Mouse (Mus musculus): ENCODE data around the gene Cd2.

Cd2 gene

DNA sequence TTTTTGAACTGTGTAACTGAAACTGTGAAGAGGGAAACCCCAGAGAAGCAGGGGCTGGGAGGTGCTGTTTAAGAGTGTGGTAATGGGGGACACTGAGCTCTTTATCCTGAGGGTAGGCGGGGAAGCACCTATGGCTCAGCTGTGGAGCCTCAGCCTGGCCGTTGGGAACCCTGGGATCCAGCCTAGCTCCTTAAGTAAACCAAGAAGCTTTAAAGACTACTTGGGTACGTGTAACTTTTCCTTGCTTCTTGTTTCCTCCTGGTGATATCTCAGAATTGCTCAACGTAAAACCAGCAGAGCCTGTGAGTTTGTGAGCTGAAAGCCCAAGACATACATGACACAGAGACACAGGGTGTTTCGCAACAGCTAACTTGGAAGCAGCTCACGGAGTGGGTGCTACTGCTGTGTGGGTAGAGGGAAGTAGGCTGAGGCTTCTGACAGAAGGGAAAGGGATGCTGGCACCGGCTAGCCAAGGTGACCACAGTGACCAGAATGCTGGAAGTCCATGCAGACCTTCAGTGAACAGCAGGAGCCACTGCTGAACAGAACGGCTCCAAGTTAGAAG, 5.9 kb upstream of the Cd2 start:
- peak; percentile 82 for DNase-seq (ENCODE audit: extremely low read depth, low read depth, low spot score)

DNA sequence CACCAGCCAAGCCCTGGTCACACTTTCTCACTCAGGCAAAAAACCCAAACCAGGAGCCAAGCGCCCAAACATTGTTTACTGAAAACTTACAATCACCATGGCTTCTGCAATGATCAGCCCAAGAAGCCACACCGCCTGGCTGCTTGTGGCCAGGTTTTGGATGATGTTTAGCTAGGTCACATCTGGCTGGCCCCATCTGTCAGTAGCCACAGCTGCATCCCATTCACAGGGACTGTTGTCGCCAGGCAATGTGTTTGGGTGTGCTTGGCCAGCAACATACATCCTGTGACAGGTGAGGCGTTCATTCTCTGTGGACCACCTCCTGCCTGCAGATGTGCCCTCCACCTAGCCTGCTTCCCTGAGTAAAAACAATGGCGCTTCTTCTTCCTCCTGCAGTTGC, 4.9 kb upstream of the Cd2 start:
- DNase-seq (ENCODE audit: extremely low read depth, low read depth, low spot score): no peak

GRCm38 (mm10) chr3:101290587-101291520, 3.1 kb upstream of the Cd2 start:
- no peak for DNase-seq (ENCODE audit: extremely low read depth, low read depth, low spot score)

DNA sequence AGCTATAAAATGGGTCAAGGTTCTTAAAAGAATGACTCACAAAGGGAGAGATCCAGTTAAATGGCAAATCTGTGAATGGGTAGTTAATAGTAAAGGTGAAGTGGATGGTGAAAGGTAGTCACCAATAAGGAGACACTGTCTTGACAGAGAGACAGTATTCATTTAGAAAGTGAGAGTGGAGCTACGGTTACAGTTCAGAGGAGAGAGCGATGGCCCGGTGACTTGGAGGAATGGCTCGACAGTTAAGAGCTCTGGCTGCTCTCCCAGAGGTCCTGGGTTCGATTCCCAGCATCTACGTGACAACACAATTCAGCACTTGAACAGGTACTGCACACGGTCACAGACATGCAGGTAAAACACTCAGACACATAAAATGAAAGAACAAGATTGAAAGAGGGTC, 2.3 kb upstream of the Cd2 start:
- DNase-seq (ENCODE audit: extremely low read depth, low read depth, low spot score): no peak

- no peak for DNase-seq (ENCODE audit: extremely low read depth, low read depth, low spot score)
Observed at GRCm38 (mm10) chr3:101289406-101289805, 1.7 kb upstream of the Cd2 start.

DNA sequence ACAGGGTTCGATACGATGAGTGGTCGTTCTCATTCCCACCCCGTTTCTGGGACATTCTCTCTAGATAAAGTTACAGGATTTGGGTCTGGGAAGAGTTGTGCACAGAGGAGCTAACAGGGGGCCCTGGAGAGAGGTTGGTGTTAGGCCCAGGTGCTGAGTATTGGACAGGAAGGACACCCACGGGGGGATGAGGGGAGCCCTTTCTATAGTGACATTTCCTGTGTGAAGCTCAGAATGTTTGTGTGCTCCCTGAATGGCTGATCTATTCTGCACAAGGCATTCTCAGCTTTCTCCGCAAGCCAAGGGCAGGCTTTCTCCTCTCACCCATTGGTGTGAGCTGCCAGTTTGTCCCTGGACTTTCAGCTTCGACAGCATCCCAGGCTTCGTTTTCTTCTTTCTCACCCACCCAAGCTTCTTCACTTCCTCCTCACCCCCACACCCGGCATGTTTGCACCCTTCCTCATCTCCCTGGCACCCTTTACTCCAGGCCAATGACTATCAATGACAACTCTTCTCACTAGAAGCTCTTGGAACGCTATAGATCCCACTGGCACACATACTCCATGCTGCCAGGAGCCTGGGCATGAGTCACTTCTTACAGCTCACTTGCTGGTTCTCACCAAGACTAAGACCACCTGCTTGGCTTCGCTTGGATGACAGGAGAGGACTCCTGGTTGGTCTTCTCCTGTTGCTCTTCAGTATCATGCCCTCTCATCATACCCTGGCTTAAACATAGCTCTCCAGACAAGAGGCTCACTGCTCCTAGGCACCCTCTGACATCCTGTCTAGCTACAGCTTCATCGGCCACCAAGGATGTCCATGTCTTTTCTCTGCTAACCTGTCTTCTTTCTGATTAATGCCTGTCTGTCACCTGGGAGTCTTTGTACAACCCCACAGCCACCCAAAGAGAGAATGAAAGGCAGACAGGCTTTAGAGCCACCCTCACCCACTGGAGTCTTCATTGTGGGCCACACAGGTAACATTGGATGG, 1.1 kb downstream of the Cd2 start:
- no peak for DNase-seq (ENCODE audit: extremely low read depth, low read depth, low spot score)

DNA sequence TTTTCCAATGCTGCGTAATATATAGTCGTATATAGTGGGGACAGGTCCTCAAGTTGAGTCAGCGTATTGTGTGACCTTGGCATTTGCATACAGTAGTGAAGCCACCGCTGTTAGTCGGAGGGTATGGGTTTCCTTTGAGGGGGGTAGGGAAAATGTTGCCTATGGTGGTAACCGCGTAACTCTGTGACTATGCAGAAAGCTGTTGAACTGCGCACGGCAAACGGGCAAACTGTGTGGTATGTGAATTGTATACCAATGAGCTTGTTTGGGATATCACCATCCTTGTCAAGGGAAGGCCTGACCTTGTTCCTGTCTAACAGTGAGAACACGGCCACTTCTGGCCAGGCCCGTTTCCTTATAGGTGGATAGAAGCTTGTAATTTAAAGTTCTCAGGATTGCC, 1.9 kb downstream of the Cd2 start:
- no peak for DNase-seq (ENCODE audit: extremely low read depth, low read depth, low spot score)

- DNase-seq (ENCODE audit: extremely low read depth, low read depth, low spot score): no peak
Observed at GRCm38 (mm10) chr3:101285021-101285615, 2.6 kb downstream of the Cd2 start.

GRCm38 (mm10) chr3:101283869-101284706, 3.7 kb downstream of the Cd2 start:
- DNase-seq (ENCODE audit: extremely low read depth, low read depth, low spot score): no peak

- DNase-seq (ENCODE audit: extremely low read depth, low read depth, low spot score): no peak
Observed at GRCm38 (mm10) chr3:101283441-101283840, 4.3 kb downstream of the Cd2 start.

GRCm38 (mm10) chr3:101282556-101283180, 5.1 kb downstream of the Cd2 start:
- no peak for DNase-seq (ENCODE audit: extremely low read depth, low read depth, low spot score)

DNA sequence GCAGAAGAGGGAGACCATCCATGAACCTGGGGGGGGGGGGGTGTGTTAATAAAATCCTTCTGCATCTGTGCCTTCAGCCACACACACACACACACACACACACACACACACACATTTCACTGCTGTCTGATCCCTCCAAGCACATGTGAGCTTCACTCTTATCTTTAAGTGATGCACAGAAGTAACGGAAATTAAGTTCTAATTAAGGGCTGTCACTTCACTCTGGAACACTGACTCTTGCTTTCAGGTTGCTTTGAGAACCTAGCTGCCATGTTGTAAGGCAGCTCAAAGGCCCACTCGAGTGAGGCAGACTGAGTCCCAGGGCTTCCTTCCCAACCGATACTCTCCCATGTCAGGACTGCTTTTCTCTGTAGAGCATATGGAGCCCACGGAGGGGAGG, 5.9 kb downstream of the Cd2 start:
- no peak for DNase-seq (ENCODE audit: extremely low read depth, low read depth, low spot score)

DNA sequence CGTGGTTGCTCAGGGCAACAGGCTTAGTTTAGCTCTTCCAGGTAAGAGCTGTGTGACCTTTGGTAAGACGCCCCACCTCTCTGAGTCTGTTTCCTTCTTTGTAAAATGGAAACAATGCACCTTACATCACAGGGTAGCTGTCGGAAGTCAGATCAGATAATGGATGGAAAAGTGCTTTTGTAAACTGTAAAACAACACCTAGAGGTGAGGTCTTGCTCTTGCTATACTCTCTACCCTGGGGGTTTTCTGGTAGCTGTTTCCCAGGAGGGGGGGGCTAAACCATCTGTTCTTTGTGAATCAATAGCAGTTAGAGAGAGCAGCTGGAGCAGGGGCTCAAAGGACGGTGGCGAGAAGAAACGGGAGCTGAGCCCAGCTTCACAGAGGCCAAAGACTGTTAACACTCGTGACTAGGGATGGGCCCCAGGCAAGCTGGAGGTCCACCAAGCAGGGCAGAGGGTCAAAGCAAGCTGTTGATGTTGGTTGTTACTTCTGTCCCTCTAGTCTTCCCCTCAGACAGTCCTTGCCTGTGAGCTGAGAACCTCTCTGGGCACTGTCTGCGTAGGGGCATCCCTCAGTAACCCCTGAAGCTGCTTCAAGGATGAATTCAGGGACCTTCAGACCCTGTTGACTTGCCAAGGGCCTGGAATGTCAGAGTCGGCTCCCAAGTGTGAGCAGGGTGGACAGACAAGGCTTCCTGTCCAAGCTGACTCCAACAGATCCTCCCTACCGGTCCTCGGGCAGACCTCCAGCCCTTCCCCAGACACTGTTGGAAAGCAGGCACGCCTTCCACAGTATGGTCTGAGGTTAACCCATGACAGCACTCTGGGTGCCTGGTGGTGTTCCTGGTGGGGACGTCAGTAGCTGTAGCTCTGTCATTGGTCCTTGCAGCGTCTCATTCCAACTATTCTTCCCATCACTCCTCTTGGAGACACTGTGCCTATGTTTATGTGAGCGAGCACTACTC, 7.1 kb downstream of the Cd2 start:
- DNase-seq (ENCODE audit: extremely low read depth, low read depth, low spot score): no peak

GRCm38 (mm10) chr3:101279561-101279960, 8.2 kb downstream of the Cd2 start:
- no peak for DNase-seq (ENCODE audit: extremely low read depth, low read depth, low spot score)

- no peak for DNase-seq (ENCODE audit: extremely low read depth, low read depth, low spot score)
Observed at GRCm38 (mm10) chr3:101278396-101278795, 9.3 kb downstream of the Cd2 start.

GRCm38 (mm10) chr3:101277830-101278229, 9.9 kb downstream of the Cd2 start:
- no peak for DNase-seq (ENCODE audit: extremely low read depth, low read depth, low spot score)

DNA sequence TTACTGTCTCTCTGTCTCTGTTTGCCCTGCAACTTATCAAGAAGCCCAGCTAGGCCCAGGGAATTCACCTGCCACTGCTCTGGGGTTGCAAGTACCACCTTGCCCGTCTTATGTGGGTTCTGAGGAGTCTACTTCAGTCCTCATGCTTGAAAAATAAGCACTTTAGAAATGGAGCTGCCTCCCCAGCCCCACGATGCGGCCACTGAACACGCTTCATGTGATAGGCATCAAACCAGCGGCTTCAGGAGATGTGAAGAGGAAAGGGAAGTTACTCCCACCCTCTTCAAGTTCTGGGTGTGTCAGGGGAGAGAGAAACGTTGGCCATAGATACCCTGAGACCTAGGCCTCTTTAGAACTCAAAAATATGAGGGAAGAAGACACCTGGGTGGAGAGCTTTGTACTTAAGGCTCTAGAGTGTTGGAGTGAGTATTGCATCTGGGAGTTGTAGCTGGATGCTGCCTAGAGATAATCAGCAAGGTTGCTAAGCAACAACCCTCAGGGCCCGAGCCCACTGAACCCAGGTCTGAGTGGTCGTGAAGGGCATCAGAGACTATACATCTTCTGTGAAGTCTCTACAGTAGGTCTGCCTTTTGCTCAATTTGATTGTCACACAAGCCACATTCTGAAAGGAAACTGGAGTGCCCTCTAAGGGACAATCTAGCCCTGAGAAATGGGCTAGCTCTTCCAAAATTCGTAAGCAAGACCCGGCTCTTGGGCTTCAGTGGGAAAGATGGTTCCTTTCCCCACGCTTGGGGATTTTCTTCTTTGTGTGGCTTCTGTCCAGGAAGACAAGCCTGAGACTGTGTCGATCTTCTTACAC, 11.0 kb downstream of the Cd2 start:
- DNase-seq (ENCODE audit: extremely low read depth, low read depth, low spot score): no peak

All from fat pad, adult 2 months (tissue).